Mouse (Mus musculus): ENCODE results near the gene Kcnj13.

The Kcnj13 gene

GRCm38 (mm10) chr1:87394594-87394993, at the start of gene Kcnj13:
Gene Kcnj13 (minus strand): TSS chr1:87394729.
- no peak for DNase-seq

GRCm38 (mm10) chr1:87436583-87436982, 42.1 kb upstream of the Kcnj13 start:
- no peak for DNase-seq

- no peak for DNase-seq
These were observed 40.6 kb upstream of the Kcnj13 start for GRCm38 (mm10) chr1:87435125-87435524.

GRCm38 (mm10) chr1:87418733-87419132, 24.2 kb upstream of the Kcnj13 start:
- DNase-seq: no peak

GRCm38 (mm10) chr1:87409380-87409779, 14.9 kb upstream of the Kcnj13 start:
- DNase-seq: no peak

- no peak for DNase-seq
These were observed 11.5 kb upstream of the Kcnj13 start for GRCm38 (mm10) chr1:87406012-87406411.

- DNase-seq: no peak
These were observed 10.2 kb upstream of the Kcnj13 start for GRCm38 (mm10) chr1:87404710-87405109.

GRCm38 (mm10) chr1:87396923-87397586, 2.5 kb upstream of the Kcnj13 start:
- DNase-seq: no peak

GRCm38 (mm10) chr1:87393444-87394195, 909 bp downstream of the Kcnj13 start:
- DNase-seq: no peak

GRCm38 (mm10) chr1:87386436-87387092, 8.0 kb downstream of the Kcnj13 start:
- no peak for DNase-seq

GRCm38 (mm10) chr1:87381152-87381551, 13.4 kb downstream of the Kcnj13 start:
- no peak for DNase-seq

- DNase-seq: no peak
These were observed 14.6 kb downstream of the Kcnj13 start for GRCm38 (mm10) chr1:87379919-87380318.

- no peak for DNase-seq
These were observed 16.4 kb downstream of the Kcnj13 start for GRCm38 (mm10) chr1:87378024-87378560.

- no peak for DNase-seq
These were observed 34.3 kb downstream of the Kcnj13 start for GRCm38 (mm10) chr1:87360276-87360675.

- DNase-seq: no peak
These were observed 44.0 kb downstream of the Kcnj13 start for GRCm38 (mm10) chr1:87350576-87350975.
